ENCODE assay signal across 15 mouse cellular contexts in genomic region chr8:41823041-41823440, GRCm38 (mm10).
"Had no signal": no experiment of that assay in that cellular context is flagged by ENCODE, and none has a peak within 500 bp of the region (broad histone marks: within the 10 kb centered on the region; RNA-seq: fewer than 3 reads in every experiment).

No protein-coding gene starts in this region.

- H3K27ac ChIP-seq: liver, embryonic 15.5 days; macrophage; midbrain, embryonic 10.5 days; midbrain, embryonic 12.5 days; neural tube, embryonic 12.5 days had no signal

- H3K4me3 ChIP-seq: liver, embryonic 15.5 days; midbrain, embryonic 10.5 days; midbrain, embryonic 12.5 days; neural tube, embryonic 12.5 days had no signal

- H3K27me3 ChIP-seq: liver, embryonic 15.5 days; midbrain, embryonic 12.5 days; neural tube, embryonic 12.5 days had no signal

- H3K4me2 ChIP-seq: liver, embryonic 15.5 days; lung, embryonic 14.5 days; midbrain, embryonic 12.5 days; neural tube, embryonic 12.5 days had no signal

- H3K36me3 ChIP-seq: liver, embryonic 15.5 days; midbrain, embryonic 10.5 days; midbrain, embryonic 12.5 days; neural tube, embryonic 12.5 days had no signal

- DNase-seq: liver, postnatal 0 days; lung, embryonic 14.5 days; lung, postnatal 14 days; lung, postnatal 36 days; midbrain, embryonic 14.5 days; right cerebral cortex, postnatal 14 days; thymus, adult 18-20 months; thymus, postnatal 14 days; thymus, postnatal 36 days had no signal

- H3K9me3 ChIP-seq: liver, embryonic 15.5 days; midbrain, embryonic 10.5 days; midbrain, embryonic 12.5 days; neural tube, embryonic 12.5 days had no signal

- H3K9ac ChIP-seq: liver, embryonic 15.5 days; liver, postnatal 0 days; lung, embryonic 14.5 days; midbrain, embryonic 12.5 days; neural tube, embryonic 12.5 days had no signal

- ATAC-seq: liver, postnatal 0 days; midbrain, embryonic 16.5 days had no signal

- H3K4me1 ChIP-seq: liver, embryonic 15.5 days; neural tube, embryonic 12.5 days had no signal
